Mouse (Mus musculus) intestine, postnatal 0 days (tissue): ENCODE data around the gene Car7. TPM values are rescaled to one million over a fixed set of nuclear protein-coding genes. Genes with fewer than 3 reads are reported as not detected.

ENCODE experiments used
- ATAC-seq: fragments of 200-750 bp; cut with Nextera tagmentation; 2 replicates; pipeline ENCODE4 v1.8.0; 2017; ENCODE audit warnings: mild to moderate bottlenecking, moderate TSS enrichment, moderate library complexity
- H3K27ac ChIP-seq: fragments of 300-500 bp; sonication (generic); 2 replicates; pipeline ENCODE4 v1.5.1; 2014; ENCODE audit warnings: mild to moderate bottlenecking, low read depth, low read length, moderate library complexity
- H3K27me3 ChIP-seq: fragments of 300-500 bp; sonication (generic); replicated peaks from 2 replicates; pipeline ENCODE4 v1.6.1; 2014; ENCODE audit warnings: low read length, mixed read lengths; ENCODE audit not compliant: control insufficient read depth, insufficient read depth
- H3K36me3 ChIP-seq: fragments of 300-500 bp; sonication (generic); 2 replicates; pipeline ENCODE4 v1.6.1; 2014; ENCODE audit warnings: mild to moderate bottlenecking, moderate library complexity; ENCODE audit not compliant: control insufficient read depth, insufficient read depth
- H3K4me1 ChIP-seq: fragments of 300-500 bp; sonication (generic); replicated peaks from 2 replicates; pipeline ENCODE4 v1.6.1; 2014; ENCODE audit warnings: antibody characterized with exemption, low read length, mixed read lengths; ENCODE audit not compliant: control insufficient read depth, insufficient read depth
- H3K4me2 ChIP-seq: fragments of 300-500 bp; sonication (generic); replicated peaks from 2 replicates; pipeline ENCODE4 v1.6.1; 2014; ENCODE audit warnings: low read depth, mild to moderate bottlenecking, moderate library complexity
- H3K4me3 ChIP-seq: fragments of 300-500 bp; sonication (generic); 2 replicates; pipeline ENCODE4 v1.5.1; 2014; ENCODE audit warnings: low read depth, low read length
- H3K9ac ChIP-seq: fragments of 300-500 bp; sonication (generic); 2 replicates; pipeline ENCODE4 v1.6.1; 2014; ENCODE audit warnings: mild to moderate bottlenecking, low read depth, low read length
- H3K9me3 ChIP-seq: fragments of 300-500 bp; sonication (generic); 2 replicates; pipeline ENCODE4 v1.6.1; 2016; ENCODE audit warnings: mixed run types; ENCODE audit not compliant: control insufficient read depth
- CTCF ChIP-seq: sonication (generic); IDR thresholded peaks from 2 replicates; pipeline ENCODE4 v1.5.1; 2016; ENCODE audit warnings: low read depth, mild to moderate bottlenecking, control low read depth, antibody characterized with exemption, moderate library complexity
- WGBS: fragments of 180-500 bp; shearing (Covaris S2); extraction: QIAGEN DNeasy Blood & Tissue Kit; methylation state at CpG from one replicate; pipeline ENCODE4 v1.1.7; 2014; 5-methylcytosine and 5-hydroxymethylcytosine counted together
- polyA plus RNA-seq: library from polyadenylated mRNA; unstranded; fragments of >200 nt; fragmentation: Nextera tagmentation; extraction: Ambion mirVana; gene quantifications from 2 replicates; pipeline ENCODE4 v1.2.1, GENCODE M21; 2015

Car7 gene
- polyA plus RNA-seq: 0.82 and 1.1 TPM in 2 replicates

DNA sequence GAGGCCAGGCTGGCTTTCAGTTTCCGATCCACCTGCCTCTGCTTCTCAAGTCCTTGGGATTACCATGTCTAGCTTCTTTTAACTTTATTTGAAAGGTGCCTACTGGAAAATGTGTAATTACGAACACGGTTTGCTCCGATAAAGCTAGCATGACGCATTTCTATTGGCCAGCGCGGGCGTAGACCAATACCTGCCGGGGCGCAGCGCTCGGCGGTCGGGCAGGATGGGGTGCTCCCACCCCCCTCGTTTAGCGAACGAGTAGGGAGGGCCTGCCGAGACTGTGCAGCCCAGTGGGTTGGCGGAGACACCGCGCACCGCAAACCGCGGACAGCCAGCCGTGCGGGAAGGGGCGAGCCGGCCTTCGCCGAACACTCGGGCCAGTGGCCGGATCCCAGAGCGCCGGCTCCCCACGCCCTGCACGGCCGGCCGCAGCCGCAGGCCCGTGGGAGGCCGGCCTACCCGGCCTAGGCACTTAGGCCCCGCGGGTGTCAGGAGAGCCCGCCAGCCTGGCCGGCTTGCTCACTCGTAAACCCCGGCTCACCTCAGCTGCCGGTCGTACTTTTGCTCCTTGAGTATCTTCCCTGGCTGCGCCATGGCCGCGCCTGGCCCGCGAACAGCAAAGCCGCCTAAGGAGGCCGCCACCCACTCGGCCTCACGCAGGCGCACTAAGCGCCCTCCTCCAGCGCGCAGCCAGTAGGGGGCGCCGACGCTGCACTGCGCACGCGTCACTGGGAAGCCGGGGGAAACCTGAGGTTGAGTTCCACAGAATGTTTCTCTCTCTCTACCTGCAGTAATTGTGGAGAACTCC lies at the start of gene Car7, which contains the start of gene Nae1:
Gene Car7, plus strand, starts transcription at position 719 of the 808 bp plus-strand sequence.
Gene Nae1, minus strand, starts transcription at position 667 of the 808 bp plus-strand sequence.
- WGBS: under 1% methylated on average over 68 of the region's 70 CpGs
- peak; percentile 99 for TF ChIP-seq CTCF
- ATAC-seq: peak; percentile 93

DNA sequence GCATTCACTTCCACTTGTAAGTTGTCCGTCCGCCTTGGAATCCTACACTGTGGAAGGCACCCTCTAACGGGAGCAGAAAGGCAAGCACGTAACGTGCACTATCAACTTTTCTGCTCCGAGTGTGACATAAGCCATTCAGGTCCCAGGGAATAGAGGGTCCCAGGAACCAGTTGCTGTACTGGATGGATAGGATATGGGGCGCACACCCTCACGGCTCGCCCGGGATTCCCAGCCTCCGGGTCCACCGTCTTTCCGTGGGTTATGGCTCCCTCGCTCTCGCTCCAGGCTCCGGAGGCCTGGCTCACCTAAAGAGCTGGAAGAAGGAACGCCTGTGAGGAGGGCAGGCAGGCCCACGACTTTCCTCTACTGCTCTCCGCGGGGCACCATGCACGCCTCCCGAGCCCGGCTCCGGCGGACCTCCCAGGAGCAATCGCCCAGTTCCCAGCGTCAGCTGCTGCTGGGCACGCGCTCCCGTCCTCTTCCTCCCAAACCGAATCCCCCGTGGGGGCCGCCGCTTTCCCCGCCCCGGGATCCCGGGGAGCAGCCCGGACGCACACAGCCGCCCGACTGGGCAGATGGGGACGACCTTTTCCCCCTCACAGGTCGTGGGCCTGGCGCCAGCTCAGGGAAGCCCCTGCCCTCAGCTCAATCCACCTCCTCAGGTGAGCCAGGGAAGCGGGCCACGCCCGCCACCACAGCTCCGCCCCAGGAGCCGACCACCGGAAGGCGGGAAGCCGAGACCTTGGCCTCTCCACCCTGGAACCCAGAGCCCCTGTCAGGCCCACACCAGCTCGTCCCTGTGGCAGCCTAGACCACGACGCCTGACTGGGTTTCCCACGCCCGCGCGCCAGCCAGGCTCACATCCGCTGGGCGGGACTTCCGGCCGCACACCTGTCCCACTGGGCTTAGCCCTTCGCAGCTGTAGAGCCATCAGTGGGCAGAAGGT lies 25.2 kb upstream of the Car7 start, which contains the start of gene Terb1:
Gene Terb1, minus strand, starts transcription at position 850 of the 946 bp plus-strand sequence.
- peak within 1 kb of the TSS; percentile 55 for H3K4me3 ChIP-seq
- peak; percentile 70 for ATAC-seq
- peak; percentile 36 for TF ChIP-seq CTCF
- H3K36me3 ChIP-seq: peaks cover 15% of the 10 kb centered on the region
- H3K4me2 ChIP-seq: peak within 1 kb of the TSS; percentile 98
- H3K4me1 ChIP-seq: no peaks in the 10 kb centered on the region; the same call in 1 of the 2 replicates
- H3K27ac ChIP-seq: no peak within 1 kb of the TSS
- no peaks in the 10 kb centered on the region for H3K9me3 ChIP-seq
- WGBS: 1% methylated on average over 64 of the region's 64 CpGs
- peak within 1 kb of the TSS; percentile 62 for H3K9ac ChIP-seq
- no peaks in the 10 kb centered on the region for H3K27me3 ChIP-seq

More for the DNA sequence above, at the start of gene Car7, which contains the start of gene Nae1:
- H3K27me3 ChIP-seq: 0 out of 2 replicates have a peak, but pooled peaks cover 4% of the 10 kb centered on the region
- no peaks in the 10 kb centered on the region for H3K9me3 ChIP-seq
- peak within 1 kb of the TSS; percentile 90 for H3K9ac ChIP-seq
- H3K4me2 ChIP-seq: peak within 1 kb of the TSS; percentile 84
- H3K4me1 ChIP-seq: no peaks in the 10 kb centered on the region
- peak within 1 kb of the TSS; percentile 80 for H3K27ac ChIP-seq
- H3K36me3 ChIP-seq: peaks cover 8% of the 10 kb centered on the region; the same call in 1 of the 2 replicates
- H3K4me3 ChIP-seq: peak within 1 kb of the TSS; percentile 64

DNA sequence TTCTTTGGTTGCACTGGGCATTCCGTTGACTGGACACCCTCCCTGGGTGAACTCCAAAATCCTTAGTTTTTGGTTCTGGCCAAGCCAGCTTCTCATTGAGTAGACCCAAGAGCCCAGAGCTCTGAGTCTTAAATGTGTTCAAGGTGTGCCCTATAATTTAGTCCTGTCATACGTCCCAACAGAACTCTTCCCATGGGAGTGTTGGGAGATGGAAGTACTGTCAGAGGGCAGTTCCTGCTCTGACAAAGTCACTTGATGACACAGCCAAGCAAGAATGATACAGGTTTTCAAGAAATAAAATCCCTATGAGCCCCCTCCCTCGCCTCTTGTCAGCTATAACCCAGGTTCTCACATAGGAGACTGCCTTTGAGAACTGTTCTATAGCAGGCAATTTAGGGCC lies 24.4 kb upstream of the Car7 start:
- Histone ChIP-seq H3K4me3 (no peak overlapping the region), H3K36me3 (peaks cover 23% of the 10 kb centered on the region), H3K9me3 (no peaks in the 10 kb centered on the region), H3K27ac (no peak overlapping the region), H3K4me1 (no peaks in the 10 kb centered on the region; the same call in 1 of the 2 replicates), H3K27me3 (no peaks in the 10 kb centered on the region), H3K9ac (no peak overlapping the region), H3K4me2 (peak overlapping the region; percentile 98; the same call in 1 of the 2 replicates)
- no peak for ATAC-seq
- no peak for TF ChIP-seq CTCF
- 85% methylated on average over 3 of the region's 3 CpGs for WGBS

DNA sequence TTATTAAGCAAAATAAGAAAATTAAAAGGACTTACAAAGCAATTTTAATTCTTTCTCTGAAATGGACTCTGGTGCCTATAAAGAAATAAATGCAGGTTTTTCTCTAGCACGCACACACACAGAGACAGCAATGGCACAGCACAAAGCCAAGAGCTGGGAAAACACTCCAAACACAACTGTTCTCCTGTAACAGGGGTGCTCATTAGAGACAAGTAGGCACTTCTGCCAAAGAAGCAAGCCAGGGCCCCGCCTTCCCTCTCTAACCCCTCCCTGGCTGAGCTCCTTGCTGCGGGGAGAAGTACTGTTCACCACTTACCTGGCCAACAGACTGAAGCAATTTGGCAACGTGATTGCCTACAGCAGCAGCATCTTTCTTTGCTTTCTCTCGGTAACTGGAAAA lies 16.6 kb upstream of the Car7 start:
- TF ChIP-seq CTCF: no peak
- H3K9ac ChIP-seq: no peak overlapping the region
- H3K4me2 ChIP-seq: no peak overlapping the region
- H3K4me1 ChIP-seq: no peaks in the 10 kb centered on the region
- 84% methylated on average over 5 of the region's 5 CpGs for WGBS
- peaks cover 49% of the 10 kb centered on the region for H3K36me3 ChIP-seq
- no peaks in the 10 kb centered on the region for H3K27me3 ChIP-seq
- no peak for ATAC-seq
- no peak overlapping the region for H3K4me3 ChIP-seq
- no peak overlapping the region for H3K27ac ChIP-seq
- H3K9me3 ChIP-seq: no peaks in the 10 kb centered on the region

DNA sequence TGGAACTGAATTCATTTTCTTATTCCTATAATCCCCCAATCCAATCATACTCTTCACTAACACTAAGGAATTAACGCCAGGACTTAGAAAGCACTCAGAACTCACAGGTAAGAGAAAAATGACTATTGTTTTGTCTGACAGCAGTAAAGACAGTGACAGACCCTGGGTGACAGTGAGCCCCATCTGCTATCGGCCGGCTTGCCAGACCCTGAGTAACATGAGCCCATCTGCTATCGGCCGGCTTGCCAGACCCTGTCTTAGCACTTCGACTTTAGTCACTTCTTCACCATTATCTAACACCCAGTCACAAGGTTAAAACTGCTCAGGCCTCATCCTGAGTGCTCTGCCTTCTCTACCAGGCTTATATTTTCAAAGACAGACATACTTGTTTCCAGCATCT lies 4.8 kb upstream of the Car7 start:
- ATAC-seq: no peak
- TF ChIP-seq CTCF: no peak
- 92% methylated on average over 6 of the region's 6 CpGs for WGBS
- Histone ChIP-seq H3K4me1 (no peaks in the 10 kb centered on the region), H3K27ac (no peak overlapping the region), H3K9ac (no peak overlapping the region), H3K4me3 (no peak overlapping the region), H3K27me3 (no peaks in the 10 kb centered on the region), H3K9me3 (no peaks in the 10 kb centered on the region), H3K36me3 (peaks cover 13% of the 10 kb centered on the region), H3K4me2 (no peak overlapping the region)
